Mouse (Mus musculus) gastrocnemius, postnatal 4 days (tissue): ENCODE data around the gene Rpl22. TPM values are rescaled to one million over a fixed set of nuclear protein-coding genes. Genes with fewer than 3 reads are reported as not detected.

Experiments
- total RNA-seq, 2 experiments: library from RNA; stranded (reverse); gene quantifications; 2 replicates each; pipeline ENCODE4 v1.2.3; 2021

The Rpl22 gene
- total RNA-seq, 2 experiments from 2014 or later = 405 to 428 TPM

Other genes starting within 250 kb of the Rpl22 start
- 1 to 10 TPM; 1.9 to 2.0 TPM for gene Tnfrsf25, start 209.8 kb upstream of the Rpl22 start, total RNA-seq
- gene Espn, start 173.4 kb upstream of the Rpl22 start, total RNA-seq = 1 to 10 TPM; 1.5 TPM
- not detected for gene Hes2, start 166.9 kb upstream of the Rpl22 start, total RNA-seq
- 10 to 100 TPM; 13.5 to 17.6 TPM for gene Acot7, start 147.6 kb upstream of the Rpl22 start, total RNA-seq
- gene Gpr153, start 51.5 kb upstream of the Rpl22 start, total RNA-seq = 10 to 100 TPM; 47.5 to 49.4 TPM
- gene Hes3, start 34.1 kb upstream of the Rpl22 start, total RNA-seq = not detected
- 10 to 100 TPM; 21.3 to 26.0 TPM for gene Icmt, start 28.5 kb upstream of the Rpl22 start, total RNA-seq
- under 1 TPM in 1 of 2 experiments, not detected in 1; 0.32 TPM for gene Rnf207, start 6.7 kb upstream of the Rpl22 start, total RNA-seq
- under 1 TPM; 0.18 to 0.27 TPM for gene Chd5, start 12.9 kb downstream of the Rpl22 start, total RNA-seq
- gene Nphp4, start 151.0 kb downstream of the Rpl22 start, total RNA-seq = 1 to 10 TPM; 2.0 to 2.5 TPM
- 1 to 10 TPM; 5.6 to 6.1 TPM for gene Kcnab2, start 152.1 kb downstream of the Rpl22 start, total RNA-seq